Mouse (Mus musculus): ENCODE measurements at regions not wholly inside any gene's neighbourhood (a gene's known extent, or its start where the extent isn't known, plus 50 kb on each side); places are given as distances from the start of the nearest gene placed in this dataset.

- no peak for ATAC-seq
Observed at GRCm38 (mm10) chr11:45670156-45670830, 181.6 kb upstream of the Clint1 start.

- ATAC-seq = peak; percentile 41
Observed at GRCm38 (mm10) chr11:45678666-45679292, 173.1 kb upstream of the Clint1 start.

- no peak for ATAC-seq
Observed at GRCm38 (mm10) chr11:45679293-45679673, 172.6 kb upstream of the Clint1 start.

- ATAC-seq = no peak
Observed at GRCm38 (mm10) chr11:45685571-45685970, 166.3 kb upstream of the Clint1 start.

- no peak for ATAC-seq
Observed at GRCm38 (mm10) chr11:45693206-45693605, 158.6 kb upstream of the Clint1 start.

- ATAC-seq = no peak
Observed at GRCm38 (mm10) chr11:45701506-45701905, 150.3 kb upstream of the Clint1 start.

GRCm38 (mm10) chr11:45702916-45703315 is 148.9 kb upstream of the Clint1 start:
- no peak for ATAC-seq

GRCm38 (mm10) chr11:45704411-45704810 is 147.4 kb upstream of the Clint1 start:
- ATAC-seq = no peak

GRCm38 (mm10) chr11:45718630-45719029 is 133.2 kb upstream of the Clint1 start:
- no peak for ATAC-seq

- ATAC-seq = no peak
Observed at GRCm38 (mm10) chr11:45719821-45720220, 132.0 kb upstream of the Clint1 start.

GRCm38 (mm10) chr11:45736561-45736960 is 115.3 kb upstream of the Clint1 start:
- no peak for ATAC-seq

- ATAC-seq = peak; percentile 73
Observed at GRCm38 (mm10) chr11:45738331-45738730, 113.5 kb upstream of the Clint1 start.

- no peak for ATAC-seq
Observed at GRCm38 (mm10) chr11:45745941-45746340, 105.9 kb upstream of the Clint1 start.

GRCm38 (mm10) chr11:45750249-45750648 is 101.6 kb upstream of the Clint1 start:
- no peak for ATAC-seq

GRCm38 (mm10) chr11:45752237-45752636 is 99.6 kb upstream of the Clint1 start:
- peak; percentile 95 for ATAC-seq

GRCm38 (mm10) chr11:45752791-45753190 is 99.1 kb upstream of the Clint1 start:
- peak; percentile 29 for ATAC-seq

GRCm38 (mm10) chr11:45767081-45767480 is 84.8 kb upstream of the Clint1 start:
- no peak for ATAC-seq

- ATAC-seq = no peak
Observed at GRCm38 (mm10) chr11:45782435-45782834, 69.4 kb upstream of the Clint1 start.

GRCm38 (mm10) chr11:45785806-45786205 is 66.0 kb upstream of the Clint1 start:
- no peak for ATAC-seq

GRCm38 (mm10) chr11:45787408-45787807 is 64.4 kb upstream of the Clint1 start:
- ATAC-seq = no peak

GRCm38 (mm10) chr11:45789886-45790285 is 62.0 kb upstream of the Clint1 start:
- ATAC-seq = no peak

GRCm38 (mm10) chr11:45790504-45790903 is 61.3 kb upstream of the Clint1 start:
- ATAC-seq = no peak

GRCm38 (mm10) chr11:45791696-45792095 is 60.2 kb upstream of the Clint1 start:
- no peak for ATAC-seq

- peak; percentile 91 for ATAC-seq
Observed at GRCm38 (mm10) chr11:45794361-45794981, 57.4 kb upstream of the Clint1 start.

Data from inflammation-experienced regulatory T-cells, adult 6 months (primary cell).